Mouse (Mus musculus) erythroblast, embryonic 14.5 days (primary cell): Measurements from ENCODE around the gene Gkn2. TPM values are rescaled to one million over a fixed set of nuclear protein-coding genes. Genes with fewer than 3 reads are reported as not detected.

Experiments
- H3K27me3 ChIP-seq: 2 replicates; pipeline ENCODE4 v1.6.1; 2012; ENCODE audit warnings: inconsistent platforms; ENCODE audit not compliant: control insufficient read depth
- H3K36me3 ChIP-seq: 2 replicates; pipeline ENCODE4 v1.6.1; 2012; ENCODE audit warnings: mild to moderate bottlenecking, inconsistent platforms; ENCODE audit not compliant: control insufficient read depth
- H3K4me1 ChIP-seq: 2 replicates; pipeline ENCODE4 v1.6.1; 2012; ENCODE audit warnings: inconsistent platforms; ENCODE audit not compliant: control insufficient read depth
- H3K4me3 ChIP-seq: replicated peaks from 2 replicates; pipeline ENCODE3; 2012; ENCODE audit warnings: moderate library complexity, mild to moderate bottlenecking, inconsistent platforms
- H3K9me3 ChIP-seq: 2 replicates; pipeline ENCODE4 v1.6.1; 2012; ENCODE audit warnings: low read length, inconsistent platforms, mixed read lengths; ENCODE audit not compliant: control insufficient read depth
- GATA1 ChIP-seq: IDR thresholded peaks from 2 replicates; pipeline ENCODE4 v1.6.1; 2012; ENCODE audit warnings: low read length, inconsistent platforms, mixed read lengths
- TAL1 ChIP-seq: IDR thresholded peaks from 3 replicates; pipeline ENCODE4 v1.6.1; 2012; ENCODE audit warnings: low read length, inconsistent platforms, mixed read lengths
- polyA plus RNA-seq: library from polyadenylated mRNA; stranded (reverse); fragments of >175 nt; gene quantifications from 2 replicates; pipeline ENCODE4 v1.2.3, GENCODE M21; 2012

The Gkn2 gene
- polyA plus RNA-seq, 1 experiment = not detected

GRCm38 (mm10) chr6:87427616-87428015 lies 54.5 kb downstream of the Gkn2 start:
- no peaks in the 10 kb centered on the region for H3K27me3 ChIP-seq
- no peak overlapping the region for H3K4me3 ChIP-seq

GRCm38 (mm10) chr6:87428487-87429044 lies 55.4 kb downstream of the Gkn2 start, which contains the start of gene Bmp10:
Bmp10 (plus strand) TSS chr6:87428994.
- Histone ChIP-seq H3K4me3 (no peak within 1 kb of the TSS), H3K4me1 (no peaks in the 10 kb centered on the region; the same call in 1 of the 2 replicates), H3K9me3 (no peaks in the 10 kb centered on the region), H3K27me3 (no peaks in the 10 kb centered on the region), H3K36me3 (no peaks in the 10 kb centered on the region)
- TF ChIP-seq GATA1 = no peak
- no peak for TF ChIP-seq TAL1

More at GRCm38 (mm10) chr6:87427616-87428015, 54.5 kb downstream of the Gkn2 start:
- Histone ChIP-seq H3K4me1 (no peaks in the 10 kb centered on the region; the same call in 1 of the 2 replicates), H3K9me3 (no peaks in the 10 kb centered on the region), H3K36me3 (no peaks in the 10 kb centered on the region)
- TF ChIP-seq GATA1 = no peak

Other genes starting within 250 kb of the Gkn2 start
- not detected in 2 replicates for gene Antxr1, start 37.5 kb upstream of the Gkn2 start, polyA plus RNA-seq
- gene Gkn1, start 22.4 kb upstream of the Gkn2 start, polyA plus RNA-seq = not detected in 2 replicates
- not detected in 2 replicates for gene Gkn3, start 15.6 kb downstream of the Gkn2 start, polyA plus RNA-seq
- not detected in 2 replicates for gene Bmp10, start 55.6 kb downstream of the Gkn2 start, polyA plus RNA-seq
- not detected in 2 replicates for gene Arhgap25, start 159.9 kb downstream of the Gkn2 start, polyA plus RNA-seq
- gene Prokr1, start 217.4 kb downstream of the Gkn2 start, polyA plus RNA-seq = 0.37 and 0.68 TPM in 2 replicates